Mouse (Mus musculus): ENCODE results near the gene Ipo8.

- TF ChIP-seq MAFK (IDR thresholded peaks at IDR 0.05; ENCODE audit: insufficient read depth, low read depth, low read length) (no peak), ZNF384 (IDR thresholded peaks at IDR 0.05; ENCODE audit: low read depth, low read length) (no peak), ZC3H11A (IDR thresholded peaks at IDR 0.05; ENCODE audit: borderline replicate concordance, low read depth, low read length) (no peak), HCFC1 (IDR thresholded peaks at IDR 0.05; ENCODE audit: borderline replicate concordance, insufficient read depth, low read length) (no peak)
Observed at GRCm38 (mm10) chr6:148761475-148761874, 69.8 kb downstream of the Ipo8 start.
